9 mouse cellular contexts compared by ENCODE assay signal in genomic region chr5:124602349-124602748, GRCm38 (mm10). TPM values are rescaled to one million over a fixed set of nuclear protein-coding genes. Genes with fewer than 3 reads are reported as not detected.
DNase-seq lines count a peak whose midpoint lies in the region; ATAC-seq and TF ChIP-seq lines count a peak whose summit lies in the region.
"Had no signal": no experiment of that assay in that cellular context is flagged by ENCODE, and none has a peak within 500 bp of the region (broad histone marks: within the 10 kb centered on the region; RNA-seq: fewer than 3 reads in every experiment).

No protein-coding gene starts in this region.

- DNase-seq in heart, postnatal 0 days (ENCODE audit: low spot score): no peak
- peak; percentile 17 to 18 for DNase-seq in urinary bladder, postnatal 36 days (ENCODE audit: low spot score in 2 of 2)
- no peak for DNase-seq in urinary bladder, adult 2 months (ENCODE audit: low spot score)
- peak; percentile 47 for DNase-seq in brain, embryonic 14.5 days (ENCODE audit: low read depth)
- DNase-seq in kidney, postnatal 25 days: peak; percentile 56 to 72
- DNase-seq in naive thymus-derived CD4-positive, alpha-beta T cell, adult 2 months (ENCODE audit: low read depth): peak; percentile 76
- no peak for DNase-seq in gastrocnemius, adult 18-20 months (ENCODE audit: low spot score)

- no peak for TF ChIP-seq POLR2A in brain, embryonic 14.5 days (IDR thresholded peaks at IDR 0.05; ENCODE audit: borderline replicate concordance, extremely low read depth, insufficient read depth, insufficient read length, poor library complexity, severe bottlenecking)

- no peaks in the 10 kb centered on the region for H3K9me3 ChIP-seq in heart, postnatal 0 days (replicated peaks; ENCODE audit: control insufficient read depth, low read length)
- no peaks in the 10 kb centered on the region for H3K9me3 ChIP-seq in heart, embryonic 11.5 days (replicated peaks; ENCODE audit: control insufficient read depth, low read length)
- H3K9me3 ChIP-seq: limb, embryonic 15.5 days had no signal

- no peak overlapping the region for H3K4me2 ChIP-seq in heart, postnatal 0 days (ENCODE audit: low read depth, low read length)
- H3K4me2 ChIP-seq in heart, embryonic 11.5 days: no peak overlapping the region
- H3K4me2 ChIP-seq: limb, embryonic 15.5 days had no signal

- TF ChIP-seq EP300 in heart, postnatal 0 days (IDR thresholded peaks at IDR 0.05; ENCODE audit: low read depth): no peak

- no peaks in the 10 kb centered on the region for H3K27me3 ChIP-seq in heart, postnatal 0 days (ENCODE audit: control insufficient read depth, insufficient read depth, low read length)
- no peaks in the 10 kb centered on the region for H3K27me3 ChIP-seq in heart, embryonic 11.5 days (ENCODE audit: control insufficient read depth, insufficient read depth, low read length)
- H3K27me3 ChIP-seq: limb, embryonic 15.5 days had no signal

- 65% methylated on average over 5 of the region's 5 CpGs for WGBS in heart, postnatal 0 days
- WGBS in heart, embryonic 11.5 days (ENCODE audit: insufficient replicate concordance): 62% methylated on average over 5 of the region's 5 CpGs

- no peak overlapping the region for H3K9ac ChIP-seq in heart, postnatal 0 days (replicated peaks; ENCODE audit: low read depth, low read length)
- H3K9ac ChIP-seq in heart, embryonic 11.5 days (ENCODE audit: low read depth, low read length): no peak overlapping the region
- H3K9ac ChIP-seq: limb, embryonic 15.5 days had no signal

- no peak for ATAC-seq in heart, postnatal 0 days (ENCODE audit: insufficient read depth, low read depth)
- no peak for ATAC-seq in heart, embryonic 11.5 days (replicated peaks; ENCODE audit: insufficient number of reproducible peaks, low FRiP score, low TSS enrichment)

- no peak overlapping the region for H3K27ac ChIP-seq in heart, postnatal 0 days (ENCODE audit: low read depth)
- no peak overlapping the region for H3K27ac ChIP-seq in heart, embryonic 11.5 days (ENCODE audit: low read depth, low read length)
- H3K27ac ChIP-seq: limb, embryonic 15.5 days had no signal

- no peak overlapping the region for H3K4me3 ChIP-seq in heart, postnatal 0 days (ENCODE audit: low read depth, low read length)
- no peak overlapping the region for H3K4me3 ChIP-seq in heart, embryonic 11.5 days (ENCODE audit: low read depth, low read length)
- H3K4me3 ChIP-seq: limb, embryonic 15.5 days had no signal

- peak; percentile 64 for TF ChIP-seq CTCF in heart, postnatal 0 days (IDR thresholded peaks at IDR 0.05; ENCODE audit: low read depth)
- peak; percentile 66 for TF ChIP-seq CTCF in brain, embryonic 14.5 days (IDR thresholded peaks at IDR 0.05; ENCODE audit: borderline replicate concordance, extremely low read depth, insufficient read depth, insufficient read length)

- no peaks in the 10 kb centered on the region for H3K36me3 ChIP-seq in heart, postnatal 0 days (replicated peaks; ENCODE audit: control insufficient read depth, insufficient read depth, low read length)
- H3K36me3 ChIP-seq in heart, embryonic 11.5 days (ENCODE audit: control insufficient read depth, insufficient read depth, low read length): no peaks in the 10 kb centered on the region
- H3K36me3 ChIP-seq: limb, embryonic 15.5 days had no signal

- peaks cover 6% of the 10 kb centered on the region; the same call in 1 of the 2 replicates for H3K4me1 ChIP-seq in heart, postnatal 0 days (ENCODE audit: control insufficient read depth, insufficient read depth)
- peaks cover 5% of the 10 kb centered on the region for H3K4me1 ChIP-seq in heart, embryonic 11.5 days (ENCODE audit: control insufficient read depth, insufficient read depth, low read length)

RNA-seq across cellular contexts. Expression of gene Gtf2h3, which starts 23.4 kb away (rescaled TPM):
- 18.9 and 49.7 TPM in 2 replicates for total RNA-seq in heart, postnatal 0 days (2014; rRNA removed; ENCODE audit: low replicate concordance)
- 21.1 and 22.3 TPM in 2 replicates for polyA plus RNA-seq in heart, postnatal 0 days (2015; fragmentation: Nextera tagmentation; extraction: Ambion mirVana)
- 36.8 and 39.7 TPM in 2 replicates for polyA plus RNA-seq in heart, embryonic 11.5 days (2014; fragmentation: Nextera tagmentation; extraction: Ambion mirVana)
- polyA plus RNA-seq in urinary bladder, adult 2 months (2012; rRNA removed): 46.2 and 58.4 TPM in 2 replicates
- 70.6 and 82.2 TPM in 2 replicates for polyA plus RNA-seq in brain, embryonic 14.5 days (2012; rRNA removed)
- total RNA-seq in gastrocnemius, adult 18-20 months (2021): 10 to 100 TPM; 17.0 to 18.1 TPM

RNA-seq across cellular contexts. Expression of gene Eif2b1, which starts 23.4 kb away (rescaled TPM):
- 23.7 and 58.6 TPM in 2 replicates for total RNA-seq in heart, postnatal 0 days (2014; rRNA removed; ENCODE audit: low replicate concordance)
- polyA plus RNA-seq in heart, postnatal 0 days (2015; fragmentation: Nextera tagmentation; extraction: Ambion mirVana): 49.5 and 51.5 TPM in 2 replicates
- polyA plus RNA-seq in heart, embryonic 11.5 days (2014; fragmentation: Nextera tagmentation; extraction: Ambion mirVana): 70.0 and 72.9 TPM in 2 replicates
- 42.0 and 46.2 TPM in 2 replicates for polyA plus RNA-seq in urinary bladder, adult 2 months (2012; rRNA removed)
- polyA plus RNA-seq in brain, embryonic 14.5 days (2012; rRNA removed): 41.3 and 43.5 TPM in 2 replicates
- total RNA-seq in gastrocnemius, adult 18-20 months (2021): 10 to 100 TPM; 36.0 to 36.2 TPM

RNA-seq across cellular contexts. Expression of gene Atp6v0a2, which starts 26.0 kb away (rescaled TPM):
- total RNA-seq in heart, postnatal 0 days (2014; rRNA removed; ENCODE audit: low replicate concordance): 20.4 and 30.1 TPM in 2 replicates
- 22.4 and 27.0 TPM in 2 replicates for polyA plus RNA-seq in heart, postnatal 0 days (2015; fragmentation: Nextera tagmentation; extraction: Ambion mirVana)
- 35.6 and 38.6 TPM in 2 replicates for polyA plus RNA-seq in heart, embryonic 11.5 days (2014; fragmentation: Nextera tagmentation; extraction: Ambion mirVana)
- polyA plus RNA-seq in urinary bladder, adult 2 months (2012; rRNA removed): 35.7 and 36.5 TPM in 2 replicates
- polyA plus RNA-seq in brain, embryonic 14.5 days (2012; rRNA removed): 34.8 and 36.1 TPM in 2 replicates
- total RNA-seq in gastrocnemius, adult 18-20 months (2021): 10 to 100 TPM; 31.2 to 33.2 TPM

RNA-seq across cellular contexts. Expression of gene Ddx55, which starts 49.7 kb away (rescaled TPM):
- 1.1 and 5.2 TPM in 2 replicates for total RNA-seq in heart, postnatal 0 days (2014; rRNA removed; ENCODE audit: low replicate concordance)
- 4.9 and 5.9 TPM in 2 replicates for polyA plus RNA-seq in heart, postnatal 0 days (2015; fragmentation: Nextera tagmentation; extraction: Ambion mirVana)
- polyA plus RNA-seq in heart, embryonic 11.5 days (2014; fragmentation: Nextera tagmentation; extraction: Ambion mirVana): 7.5 and 8.4 TPM in 2 replicates
- 14.3 and 14.7 TPM in 2 replicates for polyA plus RNA-seq in urinary bladder, adult 2 months (2012; rRNA removed)
- polyA plus RNA-seq in brain, embryonic 14.5 days (2012; rRNA removed): 31.8 and 32.3 TPM in 2 replicates
- total RNA-seq in gastrocnemius, adult 18-20 months (2021): 1 to 10 TPM; 4.1 to 4.2 TPM

Comparison
In these comparisons a context has a peak if more than half of its experiments do, and no peak if none do; other contexts are left out.
1. DNase-seq: peak in urinary bladder, postnatal 36 days (2 of 2), brain, embryonic 14.5 days (single experiment), kidney, postnatal 25 days (2 of 2) and naive thymus-derived CD4-positive, alpha-beta T cell, adult 2 months (single experiment); none in heart, postnatal 0 days (single experiment), urinary bladder, adult 2 months (single experiment) and gastrocnemius, adult 18-20 months (single experiment).